Mouse (Mus musculus) inflammation-experienced regulatory T-cells, adult 6 months (primary cell): ENCODE results near the gene Epb41l1. TPM values are rescaled to one million over a fixed set of nuclear protein-coding genes. Genes with fewer than 3 reads are reported as not detected.

ENCODE experiments used
- ATAC-seq: one replicate; pipeline ENCODE4 v1.8.0; 2017
- polyA plus RNA-seq, 3 experiments: library from polyadenylated mRNA; unstranded; fragments of 100-300 nt; shearing (Covaris generic); gene quantifications; one replicate each; pipeline ENCODE4 v1.2.1; 2017

Epb41l1 gene
- polyA plus RNA-seq, 3 experiments from 2014 or later: 0.07 to 0.09 TPM; not detected in 1

DNA sequence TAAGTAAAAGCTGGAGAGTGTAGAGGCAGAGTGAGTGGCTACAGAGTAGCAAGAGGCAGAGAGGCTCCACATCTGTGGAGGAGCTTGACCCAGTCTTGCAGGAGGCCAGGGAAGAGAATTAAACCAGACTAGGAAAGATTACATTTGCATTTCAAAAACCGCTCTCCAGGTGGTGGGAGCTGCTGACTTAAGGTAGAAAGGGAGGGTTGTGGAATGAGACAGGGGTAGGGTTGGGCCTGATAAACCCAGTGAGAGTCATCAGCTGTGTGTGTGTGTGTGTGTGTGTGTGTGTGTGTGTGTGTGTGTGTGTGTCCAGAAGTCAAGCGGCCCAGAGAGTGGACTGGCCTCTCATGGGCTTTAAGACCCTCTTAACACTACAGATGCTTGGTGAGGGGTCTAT lies 4.9 kb downstream of the Epb41l1 start:
- ATAC-seq: no peak

- no peak for ATAC-seq
Observed at GRCm38 (mm10) chr2:156426151-156426550, 5.4 kb downstream of the Epb41l1 start.

DNA sequence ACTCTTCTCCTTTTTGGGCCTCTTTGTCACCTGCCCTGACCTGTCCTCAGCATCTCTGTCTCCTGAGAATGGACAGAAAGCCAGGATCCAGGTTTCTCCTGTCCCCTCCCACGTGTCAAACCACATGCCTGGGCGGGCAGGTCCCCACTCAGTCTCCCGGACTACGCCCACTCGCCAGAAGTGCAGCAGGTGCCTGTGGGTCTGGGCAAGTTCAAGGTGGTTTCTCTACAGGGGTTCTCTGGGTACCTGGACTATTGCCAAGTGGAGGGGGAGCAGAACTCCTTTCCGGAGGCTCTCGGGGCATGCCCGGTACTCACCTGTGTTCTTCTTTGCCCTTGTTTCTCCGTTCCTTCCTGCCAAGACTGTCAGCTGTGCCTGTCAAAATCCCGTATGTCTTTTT lies 9.1 kb downstream of the Epb41l1 start:
- no peak for ATAC-seq

DNA sequence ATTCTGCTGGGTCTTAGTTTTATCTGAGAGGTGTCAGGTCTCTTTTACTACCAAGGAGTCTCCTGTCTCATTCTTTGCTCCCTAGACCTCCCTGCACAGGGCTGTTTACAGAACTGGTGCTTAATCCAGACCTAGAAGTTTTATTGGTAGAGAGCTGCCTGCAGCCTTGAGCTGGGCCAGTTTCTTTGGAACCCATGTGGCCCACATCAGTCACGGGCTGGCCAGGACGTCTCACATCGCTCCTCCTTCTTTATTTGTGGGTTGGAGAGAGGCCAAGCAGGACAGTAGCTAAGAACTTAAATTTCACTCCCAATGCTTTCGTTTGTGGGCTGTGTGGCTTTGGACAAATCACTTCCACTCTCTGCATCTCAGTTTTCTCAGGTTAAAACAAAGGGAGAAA lies 9.6 kb downstream of the Epb41l1 start:
- no peak for ATAC-seq

- no peak for ATAC-seq
Observed at GRCm38 (mm10) chr2:156431409-156431808, 10.7 kb downstream of the Epb41l1 start.

- no peak for ATAC-seq
Observed at GRCm38 (mm10) chr2:156432086-156432485, 11.4 kb downstream of the Epb41l1 start.

DNA sequence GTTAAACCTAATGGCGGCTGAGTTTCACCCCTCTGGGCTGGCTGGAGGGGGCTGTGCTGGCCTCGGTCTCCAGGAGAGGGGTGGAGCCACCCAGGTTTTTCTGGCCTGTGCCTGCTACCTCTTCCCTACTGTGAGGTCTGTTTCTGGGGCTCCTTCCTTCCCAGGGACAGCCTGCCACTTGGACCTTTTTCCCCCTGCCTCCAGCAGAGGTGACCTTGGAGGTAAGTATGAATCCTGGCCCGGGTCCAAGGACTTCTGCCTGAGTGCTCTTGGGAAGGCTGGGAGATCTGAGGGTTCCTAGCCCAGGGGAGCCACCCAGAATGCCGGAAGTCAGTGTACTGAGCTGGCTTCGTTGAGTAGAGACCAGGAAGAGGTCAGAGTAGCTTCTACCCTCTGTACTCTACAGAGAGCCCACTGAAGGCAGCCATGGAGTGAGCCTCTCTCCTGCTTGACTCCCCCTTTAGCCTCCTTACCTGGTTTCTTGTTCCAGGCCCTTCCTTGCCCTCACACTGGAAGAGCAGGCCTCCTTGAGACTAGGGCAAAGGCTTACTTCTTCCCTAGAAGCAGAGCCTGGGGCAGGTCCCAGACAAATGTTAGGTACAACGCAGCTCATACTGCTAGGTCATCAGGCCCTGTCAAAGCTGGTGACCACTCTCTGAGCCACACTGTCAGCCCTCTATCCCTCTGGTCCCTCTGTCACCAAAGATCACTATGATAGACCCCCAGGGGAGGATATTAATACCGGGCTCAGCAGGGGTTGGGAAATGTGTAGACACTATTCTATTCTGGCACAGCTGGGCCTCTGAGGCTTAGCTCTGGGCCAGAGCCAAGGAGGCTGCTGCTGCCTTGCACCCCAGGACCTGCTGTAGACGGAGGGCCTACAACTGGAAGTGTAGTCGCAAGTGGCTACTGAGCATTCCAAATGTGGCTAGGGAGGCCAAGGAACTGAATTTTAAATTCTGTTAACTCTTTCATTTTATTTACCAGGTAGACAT lies 12.5 kb downstream of the Epb41l1 start:
- no peak for ATAC-seq

DNA sequence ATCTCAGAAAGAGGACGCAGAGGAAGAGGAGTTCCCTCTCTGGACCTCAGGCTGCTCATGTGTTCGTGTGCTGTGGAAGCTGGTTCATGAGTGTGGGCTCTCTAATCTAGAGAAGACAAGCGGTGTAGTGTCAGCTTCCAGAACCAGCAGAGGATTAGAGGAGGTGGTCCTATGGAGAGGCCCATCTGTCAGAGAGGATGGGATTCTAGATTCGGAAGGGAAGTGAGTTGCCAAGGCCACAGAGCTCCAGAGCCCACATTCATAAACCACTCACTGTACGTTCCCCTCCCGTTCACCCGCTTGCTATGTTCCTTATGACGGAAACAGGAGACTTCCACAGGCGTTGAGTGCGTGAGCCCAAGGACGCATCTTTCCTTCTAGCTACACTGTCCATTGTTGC lies 16.9 kb downstream of the Epb41l1 start:
- no peak for ATAC-seq

DNA sequence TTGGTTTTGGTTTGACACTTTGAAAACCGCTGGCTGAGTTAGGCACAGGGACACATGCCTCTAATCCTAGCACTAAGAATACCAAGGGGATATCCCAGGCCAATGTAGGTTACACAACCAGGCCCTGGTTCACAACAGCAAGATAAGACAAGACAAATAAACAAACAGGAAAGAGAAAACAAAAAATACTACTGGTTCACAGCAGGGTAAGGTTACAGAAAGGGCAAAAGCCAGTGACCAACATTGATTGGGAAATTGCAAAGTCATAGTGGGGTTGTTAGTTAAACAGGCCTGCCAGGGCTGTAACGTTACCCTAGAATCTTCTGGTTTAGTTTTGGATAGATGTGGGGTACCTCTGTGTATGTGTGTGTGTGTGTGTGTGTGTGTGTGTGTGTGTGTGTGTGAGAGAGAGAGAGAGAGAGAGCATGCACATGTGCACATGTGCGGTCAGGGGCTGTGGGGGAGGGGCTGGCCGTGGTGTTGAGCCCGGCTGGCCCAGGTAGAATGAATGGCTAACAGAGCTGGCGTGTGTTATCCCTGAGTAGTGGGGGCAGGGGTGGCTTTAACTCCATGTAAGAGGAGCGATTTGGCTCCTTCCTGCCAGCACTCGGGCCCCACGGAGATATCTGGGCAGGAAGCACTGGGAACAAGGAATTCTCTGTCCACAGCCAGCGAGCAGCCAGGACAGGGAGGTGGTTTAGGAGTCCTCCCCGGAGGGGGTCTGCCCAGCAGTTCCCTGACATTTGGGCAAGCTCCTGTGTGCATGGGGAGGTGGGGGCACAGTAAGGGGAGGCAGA lies 19.2 kb downstream of the Epb41l1 start:
- ATAC-seq: no peak

- ATAC-seq: no peak
Observed at GRCm38 (mm10) chr2:156441909-156442308, 21.2 kb downstream of the Epb41l1 start.

DNA sequence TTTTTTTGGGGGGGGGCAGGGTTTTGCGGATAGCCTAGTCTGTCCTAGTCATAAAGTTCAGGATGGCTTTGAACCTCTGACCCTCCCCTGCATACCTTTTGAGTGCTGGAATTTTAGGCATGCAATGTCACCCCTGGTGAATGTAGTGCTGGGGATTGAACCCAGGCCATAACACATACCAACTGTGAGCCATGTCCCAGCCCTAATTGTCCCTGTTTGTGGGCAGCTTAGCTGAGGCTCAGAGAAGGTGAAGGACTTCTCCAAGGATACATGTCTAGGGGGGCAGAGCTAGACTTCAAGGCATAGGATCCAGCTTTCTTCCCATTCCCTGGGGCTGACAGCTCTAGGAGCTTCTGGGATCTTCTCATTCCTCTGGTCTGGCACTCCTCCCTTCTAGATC lies 22.6 kb downstream of the Epb41l1 start:
- ATAC-seq: no peak

DNA sequence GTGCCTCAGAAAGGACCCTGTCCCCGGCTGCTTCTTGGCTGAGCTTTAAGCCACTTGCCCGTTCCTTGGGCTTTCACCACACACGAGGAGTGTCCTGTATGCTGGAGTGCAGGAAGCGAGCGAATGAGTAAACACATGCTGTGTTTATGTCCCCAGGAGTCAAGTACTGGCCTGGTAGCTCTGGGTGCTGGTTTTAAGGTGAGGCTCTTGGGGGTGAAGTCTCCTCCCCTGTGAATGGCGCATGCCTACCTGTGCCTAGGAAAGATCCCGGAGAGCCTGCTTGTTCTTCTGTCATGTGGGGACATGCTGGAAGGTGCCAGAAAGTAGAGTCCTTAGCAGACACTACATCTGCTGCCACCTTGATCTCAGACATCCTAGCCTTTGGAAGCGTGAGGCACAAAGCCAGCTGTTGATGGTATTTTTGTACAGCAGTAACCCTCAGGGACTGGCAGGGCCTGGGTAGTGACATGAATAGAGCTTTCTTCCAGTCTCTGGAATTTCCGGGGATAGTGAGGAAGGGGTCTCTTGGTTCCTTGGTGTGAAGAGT lies 25.9 kb downstream of the Epb41l1 start:
- ATAC-seq: no peak

DNA sequence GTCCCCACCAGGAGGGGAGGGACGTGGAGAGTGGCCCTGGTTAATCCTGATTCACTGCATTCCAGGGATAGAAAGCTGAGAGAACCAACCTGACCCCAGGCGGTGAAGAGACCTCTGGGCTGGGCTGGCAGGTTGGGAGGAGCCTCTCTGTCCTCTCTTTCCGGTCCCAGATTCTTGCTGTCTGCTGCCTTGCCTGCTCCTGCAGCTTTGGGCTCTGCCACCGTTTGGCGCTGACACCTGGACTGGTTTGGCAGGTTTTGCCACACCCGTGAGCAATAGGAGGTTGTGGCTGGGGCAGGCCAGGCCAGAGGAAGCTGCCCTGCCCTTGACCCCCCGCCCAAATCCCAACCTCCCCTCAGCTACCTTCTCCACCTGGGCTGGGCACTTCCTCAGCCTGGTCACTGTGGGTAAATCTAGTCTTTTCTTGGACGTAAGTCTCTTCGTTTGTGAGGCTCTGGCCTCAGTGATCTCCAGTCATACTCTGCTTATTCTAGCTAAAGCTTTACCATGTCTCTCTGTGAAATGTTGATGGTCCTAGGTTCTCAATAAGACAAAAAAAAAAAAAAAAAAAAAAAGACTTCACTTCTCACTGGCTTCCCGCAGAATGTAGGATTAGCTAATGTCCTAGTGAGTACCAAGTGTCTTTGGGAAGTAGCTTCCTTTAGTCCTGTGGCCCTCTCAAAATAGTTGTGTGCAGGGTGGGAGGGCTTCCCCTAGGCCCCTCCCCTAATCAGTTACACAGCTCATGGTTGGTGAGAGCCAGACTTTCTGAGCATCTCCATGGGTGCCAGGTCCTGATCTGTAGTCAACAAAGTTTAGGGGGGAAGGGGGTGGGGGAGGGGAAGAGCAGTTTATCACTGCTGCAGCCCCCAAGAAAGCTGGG lies 26.9 kb downstream of the Epb41l1 start:
- no peak for ATAC-seq

DNA sequence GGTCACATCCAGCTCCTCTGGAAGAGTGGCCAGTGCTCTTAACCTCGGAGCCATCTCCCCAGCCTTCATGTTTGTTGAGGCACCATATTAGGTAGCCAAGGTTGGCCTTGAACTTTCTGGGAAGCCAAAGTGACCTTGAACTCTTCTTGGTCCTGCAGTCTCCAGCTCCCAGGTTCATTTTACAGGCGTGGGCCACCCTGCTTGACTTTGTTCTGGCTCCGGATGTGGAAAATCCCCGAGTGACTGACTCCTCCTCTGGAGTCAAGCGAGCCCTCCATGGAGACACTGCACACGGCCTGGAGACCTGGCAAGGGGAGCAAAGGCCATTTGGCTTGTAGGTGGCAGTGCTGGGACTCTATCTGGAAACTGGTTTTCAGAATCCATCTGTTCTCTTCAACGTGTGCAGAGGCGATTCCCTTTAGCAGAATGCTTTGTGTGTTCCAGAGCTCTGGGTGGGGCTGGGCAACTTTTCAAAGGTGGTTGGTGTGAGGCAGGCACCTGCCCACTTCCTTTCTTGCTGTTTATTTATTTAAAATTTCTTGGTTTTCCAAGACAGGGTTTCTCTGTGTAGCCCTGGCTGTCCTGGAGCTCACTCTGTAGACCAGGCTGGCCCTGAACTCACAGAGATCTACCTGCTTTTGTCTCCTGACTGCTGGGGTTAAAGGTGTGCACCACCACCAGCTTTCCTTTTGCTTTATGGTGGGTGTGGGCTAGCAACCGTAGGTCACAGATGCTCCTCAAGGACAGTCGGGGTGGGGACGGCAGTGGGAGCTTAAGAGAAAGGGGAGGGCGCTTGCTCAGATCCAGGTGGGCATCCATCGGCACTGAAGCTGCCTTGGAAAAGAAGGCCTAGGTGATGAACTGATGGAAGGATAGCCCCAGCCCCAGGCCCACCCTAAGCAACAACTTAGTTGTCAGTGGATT lies 30.8 kb downstream of the Epb41l1 start:
- ATAC-seq: no peak

DNA sequence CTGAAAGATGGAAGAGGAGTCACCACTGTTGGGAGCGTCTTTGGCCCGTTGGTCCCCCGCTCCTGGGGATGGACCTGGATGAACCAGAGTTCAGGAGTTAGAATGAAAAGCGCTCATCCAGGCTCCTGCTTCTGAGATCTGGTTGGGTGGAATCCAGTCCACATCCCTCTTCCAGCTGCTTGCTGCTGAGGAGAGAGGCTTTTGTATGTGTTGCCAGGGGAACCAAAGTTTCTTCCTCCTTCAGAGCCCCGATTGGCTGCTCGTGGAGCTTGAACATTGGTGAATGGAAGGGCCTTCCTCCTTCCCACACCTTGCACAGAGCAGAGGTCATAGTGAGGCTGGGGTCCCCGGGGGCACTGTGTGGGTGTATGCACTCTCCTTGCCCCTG lies 31.4 kb downstream of the Epb41l1 start:
- no peak for ATAC-seq

DNA sequence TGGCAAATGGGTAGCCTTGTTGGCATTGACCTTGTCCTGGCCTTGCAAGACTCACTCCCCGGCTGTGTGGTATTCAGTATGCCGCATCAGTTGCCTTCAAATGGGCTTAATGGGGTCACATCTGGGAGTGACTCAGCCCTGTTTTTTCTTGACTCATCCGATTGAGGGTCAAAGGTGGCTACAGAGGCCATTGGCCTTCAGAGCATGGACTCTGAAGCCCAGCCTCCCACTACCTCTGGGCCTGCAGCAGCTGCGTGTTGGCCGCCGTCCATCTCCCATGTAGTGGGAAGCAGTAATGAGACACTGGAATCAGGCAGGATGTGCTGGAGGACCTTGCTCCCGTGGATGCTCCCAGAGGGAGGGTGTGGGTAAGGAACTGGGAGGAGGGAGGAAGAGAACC lies 33.1 kb downstream of the Epb41l1 start:
- ATAC-seq: no peak

DNA sequence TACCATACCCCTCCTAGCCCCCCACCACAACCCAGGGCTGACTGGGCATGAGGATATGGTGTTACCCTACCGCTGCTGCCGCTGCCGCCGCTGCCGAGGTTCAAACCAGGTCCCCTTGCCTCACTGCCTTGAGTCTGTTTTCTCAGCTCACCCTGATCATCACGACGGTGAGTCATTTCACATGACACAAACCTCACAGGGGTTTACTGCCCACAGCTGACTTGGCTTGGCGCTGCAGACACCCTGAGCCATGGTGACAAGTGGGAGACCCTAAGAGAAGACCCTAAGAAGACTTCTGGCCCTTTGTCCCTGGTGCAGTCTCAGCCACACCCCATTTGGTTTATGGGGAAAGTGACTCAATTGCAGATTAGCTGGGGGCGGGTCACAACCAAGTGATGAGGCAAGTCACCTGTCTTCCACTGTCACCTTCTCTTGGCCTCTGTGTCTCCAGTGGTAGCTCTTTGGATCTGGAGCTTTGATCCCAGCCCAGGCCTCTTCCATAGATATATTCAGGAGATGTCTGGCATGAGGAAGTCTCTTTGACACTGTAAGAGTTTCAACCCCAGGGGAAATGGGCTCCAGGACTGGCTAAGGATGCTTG lies 34.9 kb downstream of the Epb41l1 start:
- no peak for ATAC-seq

DNA sequence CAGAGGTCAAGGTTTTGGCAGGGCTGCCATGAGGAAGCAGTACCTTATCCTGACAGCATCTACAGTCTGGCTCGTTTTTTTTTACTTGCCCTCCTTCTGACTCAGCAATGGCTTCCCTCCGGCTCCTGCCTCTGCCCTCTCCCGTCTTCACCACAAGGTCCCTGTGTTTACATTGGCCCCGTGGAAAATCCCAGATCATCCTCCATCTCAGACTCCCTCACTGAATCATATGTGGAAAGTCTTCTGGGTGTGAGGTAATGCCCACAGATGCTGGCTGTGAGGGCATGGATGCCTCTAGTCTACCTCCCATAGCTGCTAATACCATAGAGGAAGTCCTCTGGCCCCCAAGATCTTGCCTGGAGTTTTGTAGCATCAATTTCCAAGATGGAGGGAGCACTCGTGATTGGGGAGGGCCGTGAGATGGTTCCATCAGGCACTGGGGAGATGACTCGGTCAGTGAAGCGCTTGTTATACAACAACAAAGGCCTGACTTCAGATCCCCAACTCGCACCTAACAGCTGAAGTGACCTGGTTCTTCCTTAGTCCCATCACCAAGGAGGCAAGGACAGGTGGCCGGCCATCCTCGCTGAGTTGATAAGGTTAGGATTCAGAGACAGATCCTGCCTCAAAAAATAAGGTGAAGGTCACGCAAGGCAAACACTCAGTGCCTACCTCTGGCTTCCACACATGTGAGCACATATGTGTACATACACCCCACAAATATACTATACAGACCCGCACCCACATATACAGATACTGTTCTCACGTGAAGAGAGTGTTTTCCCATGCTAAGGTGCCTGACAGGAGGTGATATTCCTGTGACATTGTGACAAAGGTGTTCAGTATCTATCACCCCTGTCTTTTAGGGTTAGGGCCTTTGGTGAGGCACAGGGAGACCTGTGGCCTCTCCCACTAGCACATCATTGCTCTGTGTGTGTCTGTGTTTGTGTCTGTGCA lies 36.0 kb downstream of the Epb41l1 start:
- ATAC-seq: no peak

DNA sequence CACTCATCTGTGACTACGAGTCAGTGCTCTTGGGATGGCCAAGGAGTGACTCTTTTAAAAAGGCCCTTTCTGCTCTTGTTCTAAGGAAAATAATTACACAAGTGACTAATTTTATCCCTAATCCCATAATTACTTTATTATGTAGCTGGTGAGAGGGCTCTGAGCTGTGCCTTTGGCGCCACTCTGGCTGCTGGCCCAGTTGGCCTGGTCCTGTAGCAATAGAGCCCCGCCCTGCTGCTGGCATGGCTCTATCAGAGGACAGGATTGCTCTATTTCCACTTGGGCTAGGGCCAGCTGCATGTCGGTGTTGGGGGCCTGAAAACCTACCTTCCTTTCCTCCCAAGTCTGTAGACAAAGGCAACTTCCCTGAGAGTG lies 36.6 kb downstream of the Epb41l1 start:
- no peak for ATAC-seq

DNA sequence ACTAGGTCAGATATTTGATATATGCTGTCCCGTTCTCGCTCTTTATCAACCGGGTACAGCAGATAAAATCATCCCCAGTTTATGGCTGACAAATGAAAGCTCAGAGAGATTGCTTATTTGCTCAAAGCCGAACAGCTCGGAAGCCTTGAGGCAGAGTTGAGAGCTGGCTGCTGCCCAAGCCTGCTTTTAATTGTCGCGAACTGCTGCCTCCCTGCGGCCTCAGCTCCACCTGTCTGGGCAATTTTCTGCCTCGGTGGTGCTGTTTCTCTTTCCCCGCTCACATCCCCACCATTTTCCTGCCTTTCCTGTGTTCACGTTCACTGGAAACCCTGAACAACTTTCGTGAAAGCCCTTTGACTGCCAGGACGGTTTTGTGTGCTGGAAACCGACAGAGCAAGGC lies 39.8 kb downstream of the Epb41l1 start:
- no peak for ATAC-seq
